9 mouse cellular contexts compared by ENCODE assay signal in genomic region chr19:47864721-47865120, GRCm38 (mm10). TPM values are rescaled to one million over a fixed set of nuclear protein-coding genes. Genes with fewer than 3 reads are reported as not detected.
DNase-seq lines count a peak whose midpoint lies in the region; ATAC-seq lines count a peak whose summit lies in the region.
"Had no signal": no experiment of that assay in that cellular context is flagged by ENCODE, and none has a peak within 500 bp of the region (broad histone marks: within the 10 kb centered on the region; RNA-seq: fewer than 3 reads in every experiment).

No protein-coding gene starts in this region.

- intact Hi-C loops in left cerebral cortex, postnatal 14 days (cut with DNase I), result loop anchor here (1.0 kb wide), 1 partner anchor 9 kb away; no protein-coding TSS in a partner anchor

- H3K4me3 ChIP-seq in lung, embryonic 15.5 days, result peak overlapping the region; percentile 70
- peak overlapping the region; percentile 69 for H3K4me3 ChIP-seq in forebrain, embryonic 16.5 days (replicated peaks; ENCODE audit: low read length)
- peak overlapping the region; percentile 66 for H3K4me3 ChIP-seq in limb, embryonic 13.5 days
- peak overlapping the region; percentile 68 for H3K4me3 ChIP-seq in neural tube, embryonic 14.5 days (ENCODE audit: low read depth, low read length)

- H3K9me3 ChIP-seq in lung, embryonic 15.5 days, result no peaks in the 10 kb centered on the region
- no peaks in the 10 kb centered on the region for H3K9me3 ChIP-seq in forebrain, embryonic 16.5 days (ENCODE audit: control insufficient read depth, low read length)
- no peaks in the 10 kb centered on the region for H3K9me3 ChIP-seq in limb, embryonic 13.5 days
- H3K9me3 ChIP-seq in neural tube, embryonic 14.5 days (ENCODE audit: control insufficient read depth, low read length), result no peaks in the 10 kb centered on the region

- H3K36me3 ChIP-seq in lung, embryonic 15.5 days, result no peaks in the 10 kb centered on the region; the same call in 1 of the 2 replicates
- peaks cover 2% of the 10 kb centered on the region; the same call in 1 of the 2 replicates for H3K36me3 ChIP-seq in forebrain, embryonic 16.5 days (ENCODE audit: control insufficient read depth, insufficient read depth)
- peaks cover 36% of the 10 kb centered on the region for H3K36me3 ChIP-seq in limb, embryonic 13.5 days
- no peaks in the 10 kb centered on the region for H3K36me3 ChIP-seq in neural tube, embryonic 14.5 days (ENCODE audit: control insufficient read depth, insufficient read depth, low read length)

- no peak for DNase-seq in lung, postnatal 25 days (ENCODE audit: low spot score)
- DNase-seq in layer of hippocampus, postnatal 14 days (ENCODE audit: low spot score in 2 of 2), result no peak
- no peak for DNase-seq in frontal cortex, postnatal 14 days (ENCODE audit: low spot score in 2 of 2)
- DNase-seq in left cerebral cortex, postnatal 14 days (ENCODE audit: low spot score in 2 of 2), result no peak
- DNase-seq: cerebellum, postnatal 14 days had no signal

- no peak overlapping the region for H3K9ac ChIP-seq in lung, embryonic 15.5 days
- H3K9ac ChIP-seq in forebrain, embryonic 16.5 days (replicated peaks; ENCODE audit: low read depth, low read length), result peak overlapping the region; percentile 81; the same call in 1 of the 2 replicates
- H3K9ac ChIP-seq in limb, embryonic 13.5 days, result no peak overlapping the region
- H3K9ac ChIP-seq in neural tube, embryonic 14.5 days (replicated peaks; ENCODE audit: low read depth, low read length), result peak overlapping the region; percentile 86; the same call in 1 of the 2 replicates

- WGBS in lung, embryonic 15.5 days, result 82% methylated on average over 7 of the region's 7 CpGs
- 85% methylated on average over 7 of the region's 7 CpGs for WGBS in forebrain, embryonic 16.5 days
- 84% methylated on average over 7 of the region's 7 CpGs for WGBS in limb, embryonic 13.5 days
- 85% methylated on average over 7 of the region's 7 CpGs for WGBS in neural tube, embryonic 14.5 days

- peaks cover 5% of the 10 kb centered on the region; the same call in 1 of the 2 replicates for H3K4me1 ChIP-seq in lung, embryonic 15.5 days
- H3K4me1 ChIP-seq in forebrain, embryonic 16.5 days (replicated peaks; ENCODE audit: control insufficient read depth, insufficient read depth, low read length), result peaks cover 4% of the 10 kb centered on the region
- peaks cover 14% of the 10 kb centered on the region for H3K4me1 ChIP-seq in limb, embryonic 13.5 days
- 0 out of 2 replicates have a peak, but pooled peaks cover 3% of the 10 kb centered on the region for H3K4me1 ChIP-seq in neural tube, embryonic 14.5 days (ENCODE audit: control insufficient read depth, insufficient read depth, low read length)

- H3K4me2 ChIP-seq in lung, embryonic 15.5 days, result peak overlapping the region; percentile 97
- peak overlapping the region; percentile 72 for H3K4me2 ChIP-seq in forebrain, embryonic 16.5 days (ENCODE audit: low read length)
- peak overlapping the region; percentile 73 for H3K4me2 ChIP-seq in limb, embryonic 13.5 days (replicated peaks)
- H3K4me2 ChIP-seq in neural tube, embryonic 14.5 days (ENCODE audit: low read depth, low read length), result peak overlapping the region; percentile 64

- ATAC-seq in lung, embryonic 15.5 days (ENCODE audit: borderline replicate concordance, extremely low read depth, low FRiP score, low TSS enrichment), result no peak
- ATAC-seq in forebrain, embryonic 16.5 days, result no peak
- no peak for ATAC-seq in limb, embryonic 13.5 days (ENCODE audit: low FRiP score, low read depth)
- ATAC-seq in neural tube, embryonic 14.5 days (ENCODE audit: low read depth), result no peak

- H3K27me3 ChIP-seq in lung, embryonic 15.5 days, result no peaks in the 10 kb centered on the region
- no peaks in the 10 kb centered on the region for H3K27me3 ChIP-seq in forebrain, embryonic 16.5 days (replicated peaks; ENCODE audit: control insufficient read depth, insufficient read depth, low read length)
- H3K27me3 ChIP-seq in limb, embryonic 13.5 days, result no peaks in the 10 kb centered on the region
- no peaks in the 10 kb centered on the region for H3K27me3 ChIP-seq in neural tube, embryonic 14.5 days (ENCODE audit: control insufficient read depth, insufficient read depth, low read length)

- H3K27ac ChIP-seq in lung, embryonic 15.5 days, result no peak overlapping the region
- H3K27ac ChIP-seq in forebrain, embryonic 16.5 days (ENCODE audit: low read length), result no peak overlapping the region
- no peak overlapping the region for H3K27ac ChIP-seq in limb, embryonic 13.5 days
- H3K27ac ChIP-seq in neural tube, embryonic 14.5 days (ENCODE audit: low read depth, low read length), result no peak overlapping the region

RNA-seq across cellular contexts. Expression of gene Gsto2, which starts 0.6 kb away (rescaled TPM):
- polyA plus RNA-seq in lung, embryonic 15.5 days (2015; fragmentation: Nextera tagmentation; extraction: Ambion mirVana), result 0.84 and 1.1 TPM in 2 replicates
- 0.84 and 1.2 TPM in 2 replicates for polyA plus RNA-seq in forebrain, embryonic 16.5 days (2015; fragmentation: Nextera tagmentation; extraction: Ambion mirVana)
- 1.3 and 1.7 TPM in 2 replicates for polyA plus RNA-seq in limb, embryonic 13.5 days (2015; fragmentation: Nextera tagmentation; extraction: Ambion mirVana)
- polyA plus RNA-seq in neural tube, embryonic 14.5 days (2014; fragmentation: Nextera tagmentation; extraction: Ambion mirVana), result 1.3 and 2.1 TPM in 2 replicates
- total RNA-seq in layer of hippocampus, postnatal 14 days (2021), result 1 to 10 TPM; 1.8 to 3.0 TPM
- total RNA-seq in left cerebral cortex, postnatal 14 days (2021), result 1 to 10 TPM; 1.4 to 1.7 TPM

RNA-seq across cellular contexts. Expression of gene Gsto1, which starts 10.0 kb away (rescaled TPM):
- 88.0 and 96.7 TPM in 2 replicates for polyA plus RNA-seq in lung, embryonic 15.5 days (2015; fragmentation: Nextera tagmentation; extraction: Ambion mirVana)
- 125 and 126 TPM in 2 replicates for polyA plus RNA-seq in forebrain, embryonic 16.5 days (2015; fragmentation: Nextera tagmentation; extraction: Ambion mirVana)
- polyA plus RNA-seq in limb, embryonic 13.5 days (2015; fragmentation: Nextera tagmentation; extraction: Ambion mirVana), result 177 and 181 TPM in 2 replicates
- 134 and 161 TPM in 2 replicates for polyA plus RNA-seq in neural tube, embryonic 14.5 days (2014; fragmentation: Nextera tagmentation; extraction: Ambion mirVana)
- 10 to 100 TPM; 74.0 to 77.7 TPM for total RNA-seq in layer of hippocampus, postnatal 14 days (2021)
- total RNA-seq in left cerebral cortex, postnatal 14 days (2021), result 10 to 100 TPM; 58.1 to 62.5 TPM

RNA-seq across cellular contexts. Expression of gene Cfap43, which starts 54.4 kb away (rescaled TPM):
- 0.86 TPM in 2 replicates for polyA plus RNA-seq in lung, embryonic 15.5 days (2015; fragmentation: Nextera tagmentation; extraction: Ambion mirVana)
- 0.63 and 1.1 TPM in 2 replicates for polyA plus RNA-seq in forebrain, embryonic 16.5 days (2015; fragmentation: Nextera tagmentation; extraction: Ambion mirVana)
- polyA plus RNA-seq in limb, embryonic 13.5 days (2015; fragmentation: Nextera tagmentation; extraction: Ambion mirVana), result 0.08 and 0.09 TPM in 2 replicates
- polyA plus RNA-seq in neural tube, embryonic 14.5 days (2014; fragmentation: Nextera tagmentation; extraction: Ambion mirVana), result 0.24 and 1.7 TPM in 2 replicates
- 1 to 10 TPM; 1.5 to 4.8 TPM for total RNA-seq in layer of hippocampus, postnatal 14 days (2021)
- total RNA-seq in left cerebral cortex, postnatal 14 days (2021), result 1 to 10 TPM in 1 of 2 experiments, under 1 TPM in 1; 0.34 to 1.2 TPM

RNA-seq across cellular contexts. Expression of gene Itprip, which starts 54.4 kb away (rescaled TPM):
- 17.0 and 18.0 TPM in 2 replicates for polyA plus RNA-seq in lung, embryonic 15.5 days (2015; fragmentation: Nextera tagmentation; extraction: Ambion mirVana)
- 6.9 and 7.2 TPM in 2 replicates for polyA plus RNA-seq in forebrain, embryonic 16.5 days (2015; fragmentation: Nextera tagmentation; extraction: Ambion mirVana)
- 24.3 and 26.6 TPM in 2 replicates for polyA plus RNA-seq in limb, embryonic 13.5 days (2015; fragmentation: Nextera tagmentation; extraction: Ambion mirVana)
- polyA plus RNA-seq in neural tube, embryonic 14.5 days (2014; fragmentation: Nextera tagmentation; extraction: Ambion mirVana), result 3.8 and 4.4 TPM in 2 replicates
- 1 to 10 TPM; 1.7 to 1.9 TPM for total RNA-seq in layer of hippocampus, postnatal 14 days (2021)
- 1 to 10 TPM in 1 of 2 experiments, under 1 TPM in 1; 0.94 to 1.1 TPM for total RNA-seq in left cerebral cortex, postnatal 14 days (2021)

Comparison
In these comparisons a context has a peak if more than half of its experiments do, and no peak if none do; other contexts are left out.
1. H3K9ac ChIP-seq: peak in forebrain, embryonic 16.5 days (single experiment) and neural tube, embryonic 14.5 days (single experiment); none in lung, embryonic 15.5 days (single experiment) and limb, embryonic 13.5 days (single experiment).
2. Peak in every context shown above with its lines, with median percentiles within 50 percentile points of each other: H3K4me2 ChIP-seq and H3K4me3 ChIP-seq.